Mouse (Mus musculus) heart, embryonic 16.5 days (tissue): ENCODE data around the gene Shd. TPM values are rescaled to one million over a fixed set of nuclear protein-coding genes. Genes with fewer than 3 reads are reported as not detected.

Experiments
- ATAC-seq: fragments of 200-750 bp; cut with Nextera tagmentation; replicated peaks from 2 replicates; pipeline ENCODE4 v1.8.0; 2017; ENCODE audit warnings: moderate number of reproducible peaks; ENCODE audit not compliant: insufficient read depth, low FRiP score; ENCODE audit errors: extremely low read depth
- H3K27ac ChIP-seq: fragments of 300-500 bp; sonication (generic); 2 replicates; pipeline ENCODE4 v1.5.1; 2014; ENCODE audit warnings: mild to moderate bottlenecking, low read length, control low read depth, moderate library complexity
- H3K27me3 ChIP-seq: fragments of 300-500 bp; sonication (generic); 2 replicates; pipeline ENCODE4 v1.6.1; 2014; ENCODE audit warnings: low read length, mixed read lengths; ENCODE audit not compliant: control insufficient read depth, insufficient read depth
- H3K36me3 ChIP-seq: fragments of 300-500 bp; sonication (generic); 2 replicates; pipeline ENCODE4 v1.6.1; 2014; ENCODE audit not compliant: control insufficient read depth, insufficient read depth
- H3K4me1 ChIP-seq: fragments of 300-500 bp; sonication (generic); 2 replicates; pipeline ENCODE4 v1.6.1; 2014; ENCODE audit warnings: low read length, mixed read lengths; ENCODE audit not compliant: control insufficient read depth, insufficient read depth
- H3K4me2 ChIP-seq: fragments of 300-500 bp; sonication (generic); 2 replicates; pipeline ENCODE4 v1.6.1; 2014; ENCODE audit warnings: low read depth, mild to moderate bottlenecking, control low read depth, low read length
- H3K4me3 ChIP-seq: fragments of 300-500 bp; sonication (generic); 2 replicates; pipeline ENCODE4 v1.5.1; 2014; ENCODE audit warnings: mild to moderate bottlenecking, control low read depth, low read length
- H3K9ac ChIP-seq: fragments of 300-500 bp; sonication (generic); 2 replicates; pipeline ENCODE4 v1.6.1; 2014; ENCODE audit warnings: low read length, control low read depth
- H3K9me3 ChIP-seq: fragments of 300-500 bp; sonication (generic); replicated peaks from 2 replicates; pipeline ENCODE4 v1.6.1; 2016; ENCODE audit warnings: low read length; ENCODE audit not compliant: control insufficient read depth
- WGBS: fragments of 180-500 bp; shearing (Covaris S2); extraction: QIAGEN DNeasy Blood & Tissue Kit; methylation state at CpG from one replicate; pipeline ENCODE4 v1.1.7; 2014; 5-methylcytosine and 5-hydroxymethylcytosine counted together
- polyA plus RNA-seq: library from polyadenylated mRNA; unstranded; fragments of >200 nt; fragmentation: Nextera tagmentation; extraction: Ambion mirVana; gene quantifications from 2 replicates; pipeline ENCODE4 v1.2.1, GENCODE M21; 2015

Shd gene
- polyA plus RNA-seq, 1 experiment from 2014 or later = 6.9 TPM

DNA sequence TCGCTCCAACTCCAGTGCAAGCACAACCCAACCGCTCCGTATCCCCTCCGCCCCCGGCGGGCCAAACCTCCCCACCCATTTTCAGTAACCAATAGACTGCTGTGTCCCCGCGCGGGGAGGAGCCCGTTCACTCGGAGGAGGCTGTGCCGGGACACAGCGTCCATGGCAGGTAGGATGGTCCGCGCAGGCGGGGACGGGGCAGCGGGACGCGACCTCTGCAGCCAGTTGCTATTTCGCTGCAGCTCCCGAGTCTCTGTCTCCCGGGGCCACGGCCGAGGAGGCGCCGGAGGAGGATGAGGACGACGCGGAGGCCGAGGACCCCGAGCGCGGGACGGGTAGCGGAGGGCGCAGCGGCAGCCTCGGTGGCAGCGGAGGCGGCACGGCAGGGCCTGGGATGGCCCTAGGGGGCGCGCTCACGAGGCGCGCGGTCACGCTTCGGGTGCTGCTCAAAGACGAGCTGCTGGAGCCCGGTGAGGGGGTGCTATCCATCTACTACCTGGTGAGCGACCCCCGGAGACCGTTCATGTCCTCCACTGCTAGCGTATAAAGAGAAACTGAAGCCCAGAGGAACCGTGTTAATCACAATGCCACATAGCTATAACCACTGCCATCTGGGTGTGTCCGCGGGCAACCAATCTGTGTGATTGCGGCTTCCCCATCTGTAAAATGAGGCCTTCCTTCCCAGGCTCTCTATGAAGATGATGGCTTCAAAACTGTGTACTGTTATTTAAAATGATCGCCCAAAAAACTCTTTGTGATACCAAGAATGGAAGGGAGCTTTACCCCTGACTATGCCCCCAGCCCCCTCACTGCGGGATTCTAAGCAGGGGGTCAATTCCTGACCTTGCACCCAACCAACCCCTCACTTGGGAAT lies 39.1 kb downstream of the Shd start:
- Histone ChIP-seq H3K9me3 (no peaks in the 10 kb centered on the region), H3K27ac (peak overlapping the region; percentile 92), H3K4me3 (peak overlapping the region; percentile 89), H3K4me2 (peak overlapping the region; percentile 91), H3K36me3 (peaks cover 13% of the 10 kb centered on the region), H3K27me3 (no peaks in the 10 kb centered on the region), H3K4me1 (peaks cover 18% of the 10 kb centered on the region), H3K9ac (peak overlapping the region; percentile 85)
- ATAC-seq = peak; percentile 91
- 1% methylated on average over 62 of the region's 62 CpGs for WGBS

DNA sequence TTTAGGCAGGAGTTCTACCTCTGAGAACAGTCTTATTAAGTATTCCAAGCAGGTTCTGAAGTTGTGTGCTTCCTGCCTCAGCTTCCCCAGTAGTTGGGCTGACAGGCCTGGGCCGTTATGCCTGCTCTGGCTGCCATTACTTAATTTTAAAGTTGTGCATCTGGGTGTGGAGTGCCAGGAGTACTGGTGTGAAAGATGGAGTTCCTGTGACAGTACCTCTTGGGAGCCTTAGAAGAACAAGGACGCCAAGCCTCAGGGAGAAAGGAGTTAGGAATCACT lies 39.6 kb downstream of the Shd start:
- no peak for ATAC-seq
- 40% methylated on average over 2 of the region's 2 CpGs for WGBS
- peaks cover 18% of the 10 kb centered on the region for H3K4me1 ChIP-seq
- H3K9me3 ChIP-seq = no peaks in the 10 kb centered on the region
- H3K9ac ChIP-seq = peak overlapping the region; percentile 85
- peak overlapping the region; percentile 91 for H3K4me2 ChIP-seq
- peaks cover 17% of the 10 kb centered on the region for H3K36me3 ChIP-seq
- no peak overlapping the region for H3K27ac ChIP-seq
- H3K27me3 ChIP-seq = no peaks in the 10 kb centered on the region
- peak overlapping the region; percentile 89 for H3K4me3 ChIP-seq

DNA sequence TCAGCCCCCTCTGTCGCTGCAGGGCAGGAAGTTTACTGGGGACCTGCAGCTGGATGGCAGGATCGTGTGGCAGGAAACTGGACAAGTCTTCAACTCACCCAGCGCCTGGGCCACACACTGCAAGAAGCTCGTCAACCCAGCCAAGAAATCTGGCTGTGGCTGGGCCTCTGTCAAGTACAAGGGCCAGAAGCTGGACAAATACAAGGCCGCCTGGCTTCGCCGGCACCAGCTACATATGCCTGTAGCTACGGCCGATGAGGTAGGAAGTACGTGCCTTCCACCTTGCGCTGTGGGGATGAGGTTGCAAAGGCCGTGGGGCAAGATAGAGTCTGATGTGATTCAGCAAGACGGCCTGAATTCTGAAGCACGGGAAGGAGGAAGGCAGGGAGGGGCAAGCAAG lies 40.0 kb downstream of the Shd start:
- Histone ChIP-seq H3K36me3 (peaks cover 21% of the 10 kb centered on the region), H3K9me3 (no peaks in the 10 kb centered on the region), H3K27ac (no peak overlapping the region), H3K27me3 (no peaks in the 10 kb centered on the region), H3K4me1 (peaks cover 18% of the 10 kb centered on the region), H3K9ac (peak overlapping the region; percentile 85), H3K4me2 (peak overlapping the region; percentile 91), H3K4me3 (no peak overlapping the region; the same call in 1 of the 2 replicates)
- ATAC-seq = no peak
- 67% methylated on average over 14 of the region's 14 CpGs for WGBS

DNA sequence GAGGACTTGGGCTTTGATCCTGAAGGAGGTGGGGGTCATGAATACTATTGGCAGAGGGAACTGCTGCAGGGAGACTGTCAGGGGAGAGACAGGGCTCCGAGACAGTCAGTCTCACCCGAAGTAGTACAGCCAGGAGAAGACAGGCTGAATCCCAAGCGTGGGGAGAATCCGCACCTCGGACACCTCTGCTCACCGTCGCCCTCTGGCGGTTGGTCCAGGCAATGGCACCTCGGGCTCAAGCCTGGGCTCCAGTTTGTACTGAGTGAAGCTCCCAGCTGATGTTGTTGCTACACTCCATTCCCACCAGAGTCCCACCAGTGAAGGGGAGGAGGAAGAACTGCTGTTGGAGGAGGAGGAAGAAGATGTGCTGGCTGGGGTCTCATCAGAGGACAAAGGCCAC lies 40.4 kb downstream of the Shd start:
- peaks cover 25% of the 10 kb centered on the region for H3K36me3 ChIP-seq
- no peak overlapping the region for H3K4me3 ChIP-seq
- peak overlapping the region; percentile 91; the same call in 1 of the 2 replicates for H3K4me2 ChIP-seq
- no peak for ATAC-seq
- no peaks in the 10 kb centered on the region for H3K27me3 ChIP-seq
- 15% methylated on average over 9 of the region's 9 CpGs for WGBS
- H3K9ac ChIP-seq = peak overlapping the region; percentile 18; the same call in 1 of the 2 replicates
- H3K4me1 ChIP-seq = peaks cover 18% of the 10 kb centered on the region
- H3K27ac ChIP-seq = no peak overlapping the region
- H3K9me3 ChIP-seq = no peaks in the 10 kb centered on the region

DNA sequence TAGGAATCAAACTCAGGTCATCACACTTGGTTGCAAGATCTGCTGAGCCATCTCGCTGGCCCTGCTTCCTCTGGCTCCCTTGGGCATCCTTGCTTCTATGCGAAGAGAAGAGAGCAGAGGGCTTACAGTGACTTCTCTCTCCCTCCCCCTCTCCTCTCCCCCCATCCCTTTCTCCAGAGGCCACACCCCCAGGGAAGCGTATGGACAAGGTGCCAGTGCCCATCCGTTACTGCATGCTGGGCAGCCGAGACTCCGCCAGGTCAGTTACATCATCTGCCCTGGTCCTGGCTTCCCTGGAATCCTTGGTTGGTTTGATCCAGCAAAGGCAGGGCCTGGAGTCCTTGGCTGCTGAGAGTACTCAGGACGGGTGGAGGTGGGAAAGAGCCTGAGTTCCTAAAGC lies 41.2 kb downstream of the Shd start:
- no peak for ATAC-seq
- H3K36me3 ChIP-seq = peaks cover 33% of the 10 kb centered on the region
- no peak overlapping the region for H3K27ac ChIP-seq
- no peak overlapping the region for H3K4me3 ChIP-seq
- no peak overlapping the region for H3K9ac ChIP-seq
- no peak overlapping the region for H3K4me2 ChIP-seq
- WGBS = 87% methylated on average over 7 of the region's 7 CpGs
- H3K9me3 ChIP-seq = no peaks in the 10 kb centered on the region
- H3K27me3 ChIP-seq = no peaks in the 10 kb centered on the region
- H3K4me1 ChIP-seq = peaks cover 18% of the 10 kb centered on the region

DNA sequence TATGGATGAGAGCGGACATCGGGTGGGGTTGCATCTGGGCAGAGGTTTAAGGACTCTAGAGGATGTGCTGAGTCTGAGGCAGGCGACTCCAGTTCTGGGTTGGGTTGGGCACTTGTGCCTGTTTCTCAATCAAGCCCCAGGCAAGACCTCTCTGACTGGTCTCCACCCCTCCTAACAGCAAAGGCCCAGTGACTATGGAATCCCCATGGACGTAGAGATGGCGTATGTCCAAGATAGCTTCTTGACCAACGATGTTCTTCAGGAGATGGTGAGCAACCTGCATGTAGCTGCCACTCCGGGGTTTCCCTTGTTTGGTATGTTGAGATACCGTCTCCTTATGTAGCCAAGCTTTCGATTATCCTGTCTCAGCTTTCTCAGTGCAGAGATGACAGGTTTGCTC lies 45.0 kb downstream of the Shd start:
- H3K27me3 ChIP-seq = no peaks in the 10 kb centered on the region
- no peak overlapping the region for H3K27ac ChIP-seq
- peaks cover 7% of the 10 kb centered on the region for H3K4me1 ChIP-seq
- H3K4me3 ChIP-seq = no peak overlapping the region
- no peak overlapping the region for H3K4me2 ChIP-seq
- no peak for ATAC-seq
- 89% methylated on average over 9 of the region's 9 CpGs for WGBS
- no peak overlapping the region for H3K9ac ChIP-seq
- H3K36me3 ChIP-seq = peaks cover 49% of the 10 kb centered on the region
- H3K9me3 ChIP-seq = no peaks in the 10 kb centered on the region

DNA sequence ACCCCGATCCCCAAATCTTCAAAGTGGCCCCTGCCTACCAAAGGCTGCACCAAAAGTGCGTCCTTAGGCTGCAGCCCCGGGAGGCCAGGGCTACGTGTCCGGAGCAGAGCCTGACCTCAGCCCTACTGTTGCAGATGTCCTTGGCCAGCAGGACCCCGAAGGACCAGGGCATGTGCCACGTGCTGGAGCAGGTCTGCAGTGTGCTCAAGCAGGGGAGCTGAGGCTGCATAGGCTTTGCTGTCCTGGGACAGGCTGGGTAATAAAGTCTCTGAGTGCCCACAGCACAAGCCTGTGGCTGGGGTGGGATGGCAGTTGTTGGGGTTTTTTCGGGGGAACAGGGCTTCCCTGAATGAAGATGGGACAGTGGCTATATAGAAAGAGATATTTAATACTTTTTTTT lies 46.1 kb downstream of the Shd start:
- H3K27me3 ChIP-seq = no peaks in the 10 kb centered on the region
- 0 out of 2 replicates have a peak, but pooled peaks cover 4% of the 10 kb centered on the region for H3K4me1 ChIP-seq
- H3K36me3 ChIP-seq = peaks cover 49% of the 10 kb centered on the region
- no peak overlapping the region for H3K4me2 ChIP-seq
- H3K9me3 ChIP-seq = no peaks in the 10 kb centered on the region
- no peak overlapping the region for H3K4me3 ChIP-seq
- H3K9ac ChIP-seq = no peak overlapping the region
- no peak for ATAC-seq
- no peak overlapping the region for H3K27ac ChIP-seq
- 83% methylated on average over 8 of the region's 8 CpGs for WGBS

DNA sequence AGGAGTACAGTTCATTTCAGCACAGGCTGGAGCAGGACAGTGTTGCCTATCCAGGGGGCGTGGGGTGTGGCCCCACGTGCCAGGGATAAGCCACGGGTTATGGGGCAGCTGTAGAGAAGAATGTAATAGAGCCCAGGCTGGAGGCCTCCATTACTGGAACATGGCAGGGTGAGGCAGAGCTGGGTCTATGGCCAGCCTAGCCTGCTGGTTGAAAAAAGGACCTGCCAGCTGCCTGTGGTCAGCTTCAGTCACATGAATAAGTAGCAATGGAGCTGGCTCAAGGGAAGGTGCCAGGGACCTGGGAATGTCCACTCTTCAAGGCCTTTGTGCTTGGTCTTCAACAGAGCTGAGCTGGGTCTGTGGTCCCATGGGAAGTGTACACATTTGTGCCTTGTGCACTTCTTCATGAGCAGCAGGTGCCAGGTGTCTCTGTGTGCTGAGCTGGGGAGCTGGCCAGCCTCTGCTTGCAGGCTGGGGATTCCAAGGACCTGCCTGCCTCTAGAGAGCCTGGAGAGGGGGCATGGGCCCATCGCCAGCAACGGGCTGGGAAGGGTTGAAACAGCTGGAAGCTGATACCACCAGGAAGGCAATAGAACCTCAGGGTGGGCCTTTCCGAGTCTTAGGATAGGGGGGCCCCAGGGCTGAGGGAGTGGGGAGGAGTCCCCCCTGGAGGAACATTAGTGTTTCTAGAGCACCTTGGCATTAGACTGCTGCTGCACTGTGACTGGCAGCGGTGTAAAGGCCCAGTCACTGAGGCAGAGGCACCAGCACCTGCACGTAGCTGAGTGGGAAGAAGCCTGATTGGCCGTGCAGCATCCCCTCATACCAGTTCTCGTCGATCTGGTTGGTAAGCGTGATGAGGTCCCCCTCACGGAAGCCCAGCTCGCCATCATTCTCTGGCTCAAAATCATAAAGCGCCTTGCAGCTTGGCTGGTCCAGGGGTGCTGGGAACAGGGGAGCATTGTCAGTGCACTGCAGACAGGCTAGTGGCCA lies 46.8 kb downstream of the Shd start:
- Histone ChIP-seq H3K4me3 (no peak overlapping the region), H3K36me3 (peaks cover 44% of the 10 kb centered on the region), H3K27me3 (no peaks in the 10 kb centered on the region), H3K4me1 (0 out of 2 replicates have a peak, but pooled peaks cover 4% of the 10 kb centered on the region), H3K9ac (no peak overlapping the region), H3K4me2 (no peak overlapping the region), H3K27ac (no peak overlapping the region), H3K9me3 (no peaks in the 10 kb centered on the region)
- WGBS = 81% methylated on average over 15 of the region's 15 CpGs
- ATAC-seq = no peak

DNA sequence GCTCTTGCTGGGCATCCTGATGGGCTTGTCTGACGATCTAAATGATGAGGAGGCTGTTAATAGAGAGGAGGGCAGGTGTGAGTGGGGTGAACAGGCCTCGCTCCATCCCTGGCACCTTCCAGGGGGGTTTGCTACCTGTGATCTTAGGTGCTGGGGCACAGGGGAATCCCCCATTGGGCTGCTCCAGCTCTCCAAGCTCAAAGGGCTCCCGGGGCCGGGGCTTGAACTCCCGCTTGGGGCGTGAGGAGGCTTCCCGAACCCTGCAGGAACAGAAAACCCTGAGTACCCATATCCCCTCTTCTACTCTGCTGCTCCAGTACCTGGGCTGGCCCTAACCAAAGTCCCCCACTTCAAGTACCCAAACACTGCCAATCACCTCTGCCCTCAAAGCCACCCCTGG lies 47.6 kb downstream of the Shd start:
- peaks cover 5% of the 10 kb centered on the region; the same call in 1 of the 2 replicates for H3K4me1 ChIP-seq
- no peak overlapping the region for H3K4me3 ChIP-seq
- H3K4me2 ChIP-seq = no peak overlapping the region
- H3K36me3 ChIP-seq = peaks cover 39% of the 10 kb centered on the region
- WGBS = 91% methylated on average over 7 of the region's 7 CpGs
- no peak for ATAC-seq
- no peak overlapping the region for H3K27ac ChIP-seq
- no peaks in the 10 kb centered on the region for H3K9me3 ChIP-seq
- no peak overlapping the region for H3K9ac ChIP-seq
- no peaks in the 10 kb centered on the region for H3K27me3 ChIP-seq
